Mouse (Mus musculus) retina, postnatal 7 days (tissue): Measurements from ENCODE around the gene Lpo.

Experiments
- DNase-seq: peaks from one replicate; pipeline ENCODE4 v3.0.0-alpha.2; 2012; ENCODE audit warnings: low read depth, low spot score

Gene Lpo

GRCm38 (mm10) chr11:87805448-87805847 lies 22.6 kb downstream of the Lpo start:
- no peak for DNase-seq

GRCm38 (mm10) chr11:87802621-87803020 lies 25.5 kb downstream of the Lpo start:
- DNase-seq, result no peak

GRCm38 (mm10) chr11:87801711-87802275 lies 26.3 kb downstream of the Lpo start:
- no peak for DNase-seq

- DNase-seq, result no peak
Measured at GRCm38 (mm10) chr11:87793460-87793859, 34.6 kb downstream of the Lpo start, which contains the start of gene Mpo. Gene Mpo (plus strand): TSS chr11:87793581.

- no peak for DNase-seq
Measured at GRCm38 (mm10) chr11:87790088-87790487, 38.0 kb downstream of the Lpo start.

- no peak for DNase-seq
Measured at GRCm38 (mm10) chr11:87780130-87780529, 48.0 kb downstream of the Lpo start.

GRCm38 (mm10) chr11:87779392-87779791 lies 48.7 kb downstream of the Lpo start:
- DNase-seq, result no peak

GRCm38 (mm10) chr11:87778915-87779314 lies 49.2 kb downstream of the Lpo start:
- no peak for DNase-seq

GRCm38 (mm10) chr11:87778100-87778765 lies 49.9 kb downstream of the Lpo start:
- no peak for DNase-seq

- no peak for DNase-seq
Measured at GRCm38 (mm10) chr11:87772354-87772753, 55.7 kb downstream of the Lpo start.

- DNase-seq, result peak; percentile 35
Measured at GRCm38 (mm10) chr11:87770989-87771388, 57.1 kb downstream of the Lpo start.

- no peak for DNase-seq
Measured at GRCm38 (mm10) chr11:87768745-87769144, 59.3 kb downstream of the Lpo start.

GRCm38 (mm10) chr11:87763988-87764876 lies 63.9 kb downstream of the Lpo start:
- peak; percentile 69 for DNase-seq

- DNase-seq, result no peak
Measured at GRCm38 (mm10) chr11:87763511-87763987, 64.5 kb downstream of the Lpo start.

GRCm38 (mm10) chr11:87762702-87763385 lies 65.2 kb downstream of the Lpo start:
- DNase-seq, result no peak

- no peak for DNase-seq
Measured at GRCm38 (mm10) chr11:87761806-87762701, 66.0 kb downstream of the Lpo start.

GRCm38 (mm10) chr11:87761181-87761721 lies 66.8 kb downstream of the Lpo start:
- no peak for DNase-seq

- no peak for DNase-seq
Measured at GRCm38 (mm10) chr11:87760301-87761081, 67.6 kb downstream of the Lpo start, which contains the start of gene Tspoap1. Gene Tspoap1 (plus strand): TSS chr11:87760541.

- DNase-seq, result no peak
Measured at GRCm38 (mm10) chr11:87759609-87760005, 68.5 kb downstream of the Lpo start.
